Comparison of ENCODE assay signal across 25 mouse cellular contexts in the genomic region with DNA sequence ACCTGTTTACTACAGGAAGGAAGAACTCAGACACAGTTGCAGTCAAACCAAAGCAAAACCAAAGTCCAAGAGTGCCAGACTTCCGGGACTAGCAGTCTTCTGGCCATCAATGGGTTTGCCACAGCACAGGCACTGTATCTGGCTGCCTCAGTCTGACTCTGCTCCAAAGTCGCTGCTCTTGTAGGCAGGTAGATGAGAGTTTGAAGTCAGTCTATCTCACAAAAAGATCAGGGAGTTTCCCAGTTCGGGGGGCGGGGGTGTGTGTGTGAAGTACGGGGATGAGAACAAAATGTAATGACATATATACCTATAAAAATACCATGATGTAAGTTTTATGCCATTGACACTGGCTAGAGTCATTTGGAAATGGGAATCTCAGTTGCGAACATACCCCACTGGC. TPM values are rescaled to one million over a fixed set of nuclear protein-coding genes. Genes with fewer than 3 reads are reported as not detected.
"Had no signal": no experiment of that assay in that cellular context is flagged by ENCODE, and none has a peak within 500 bp of the region (broad histone marks: within the 10 kb centered on the region; RNA-seq: fewer than 3 reads in every experiment).

No protein-coding gene starts in this region.

- H3K4me1 ChIP-seq: limb, embryonic 10.5 days; midbrain, embryonic 12.5 days; midbrain, embryonic 15.5 days; neural tube, embryonic 12.5 days had no signal

- DNase-seq: kidney, adult 18-20 months; kidney, adult 9 months; kidney, postnatal 14 days; kidney, postnatal 4 days; layer of hippocampus, adult 9-11 months; liver, postnatal 0 days; lung, embryonic 14.5 days; thymus, postnatal 25 days had no signal

- H3K27me3 ChIP-seq: limb, embryonic 13.5 days; midbrain, embryonic 12.5 days; midbrain, embryonic 15.5 days; neural tube, embryonic 12.5 days; neural tube, embryonic 15.5 days had no signal

- H3K27ac ChIP-seq: layer of hippocampus, adult 2 months; limb, embryonic 10.5 days; limb, embryonic 13.5 days; liver, embryonic 14.5 days; macrophage; midbrain, embryonic 12.5 days; midbrain, embryonic 15.5 days; neural tube, embryonic 12.5 days; neural tube, embryonic 15.5 days had no signal

- H3K36me3 ChIP-seq: limb, embryonic 10.5 days; limb, embryonic 13.5 days; midbrain, embryonic 12.5 days; midbrain, embryonic 15.5 days; neural tube, embryonic 12.5 days; neural tube, embryonic 15.5 days had no signal

- ATAC-seq: lung, postnatal 0 days; midbrain, embryonic 15.5 days had no signal

- H3K4me3 ChIP-seq: layer of hippocampus, adult 2 months; limb, embryonic 10.5 days; limb, embryonic 13.5 days; midbrain, embryonic 12.5 days; midbrain, embryonic 15.5 days; neural tube, embryonic 12.5 days; neural tube, embryonic 15.5 days had no signal

RNA-seq across cellular contexts. Expression of a gene that starts 58.6 kb away (rescaled TPM):
- total RNA-seq: layer of hippocampus, adult 2 months; layer of hippocampus, postnatal 25 days; left cerebral cortex, adult 18-20 months; left cerebral cortex, postnatal 25 days had no signal
- polyA plus RNA-seq: kidney, embryonic 16.5 days; limb, embryonic 10.5 days; liver, embryonic 11.5 days; liver, embryonic 14.5 days; liver, postnatal 0 days; lung, embryonic 14.5 days; lung, postnatal 0 days; macrophage; midbrain, embryonic 12.5 days; midbrain, embryonic 15.5 days; neural tube, embryonic 12.5 days; neural tube, embryonic 15.5 days; stomach, embryonic 14.5 days; stomach, postnatal 0 days had no signal
